Mouse (Mus musculus): ENCODE measurements at regions not wholly inside any gene's neighbourhood (a gene's known extent, or its start where the extent isn't known, plus 50 kb on each side); places are given as distances from the start of the nearest gene placed in this dataset.

- DNase-seq (ENCODE audit: low spot score in 2 of 2) = no peak
Measured at GRCm38 (mm10) chr10:99639469-99639868, 120.0 kb downstream of the Csl start.

- peak; percentile 35 to 41 for DNase-seq (ENCODE audit: low spot score in 2 of 2)
Measured at GRCm38 (mm10) chr10:99641784-99642183, 117.7 kb downstream of the Csl start.

- DNase-seq (ENCODE audit: low spot score in 2 of 2) = no peak
Measured at GRCm38 (mm10) chr10:99642201-99642827, 117.1 kb downstream of the Csl start.

- DNase-seq (ENCODE audit: low spot score in 2 of 2) = no peak
Measured at GRCm38 (mm10) chr10:99644981-99645380, 114.5 kb downstream of the Csl start.

GRCm38 (mm10) chr10:99652011-99652410 is 107.4 kb downstream of the Csl start:
- DNase-seq (ENCODE audit: low spot score in 2 of 2) = no peak

- no peak for DNase-seq (ENCODE audit: low spot score in 2 of 2)
Measured at GRCm38 (mm10) chr10:99654284-99654683, 105.2 kb downstream of the Csl start.

GRCm38 (mm10) chr10:99676557-99677098 is 82.8 kb downstream of the Csl start:
- no peak for DNase-seq (ENCODE audit: low spot score in 2 of 2)

GRCm38 (mm10) chr10:99678096-99678495 is 81.4 kb downstream of the Csl start:
- DNase-seq (ENCODE audit: low spot score in 2 of 2) = peak; percentile 4 to 27

GRCm38 (mm10) chr10:99679813-99680212 is 79.6 kb downstream of the Csl start:
- DNase-seq (ENCODE audit: low spot score in 2 of 2) = no peak

- no peak for DNase-seq (ENCODE audit: low spot score in 2 of 2)
Measured at GRCm38 (mm10) chr10:99681932-99682331, 77.5 kb downstream of the Csl start.

GRCm38 (mm10) chr10:99682350-99682749 is 77.1 kb downstream of the Csl start:
- DNase-seq (ENCODE audit: low spot score in 2 of 2) = no peak

GRCm38 (mm10) chr10:99683310-99683709 is 76.1 kb downstream of the Csl start:
- DNase-seq (ENCODE audit: low spot score in 2 of 2) = no peak

- DNase-seq (ENCODE audit: low spot score in 2 of 2) = no peak
Measured at GRCm38 (mm10) chr10:99685911-99686310, 73.5 kb downstream of the Csl start.

- no peak for DNase-seq (ENCODE audit: low spot score in 2 of 2)
Measured at GRCm38 (mm10) chr10:99687011-99687410, 72.4 kb downstream of the Csl start.

- no peak for DNase-seq (ENCODE audit: low spot score in 2 of 2)
Measured at GRCm38 (mm10) chr10:99697696-99698095, 61.8 kb downstream of the Csl start.

GRCm38 (mm10) chr10:99699498-99699897 is 60.0 kb downstream of the Csl start:
- no peak for DNase-seq (ENCODE audit: low spot score in 2 of 2)

- no peak for DNase-seq (ENCODE audit: low spot score in 2 of 2)
Measured at GRCm38 (mm10) chr10:99700052-99700777, 59.2 kb downstream of the Csl start.
